Mouse (Mus musculus) hindbrain, embryonic 16.5 days (tissue): Measurements from ENCODE around the gene Mb. TPM values are rescaled to one million over a fixed set of nuclear protein-coding genes. Genes with fewer than 3 reads are reported as not detected.
A peak's percentile ranks its signal among the peaks of the same experiment; 100 is the strongest.
"Not testable (repeated sequence)": the region's sequence is repeated elsewhere in the genome, so short reads cannot be mapped to it uniquely, and the experiment has no call there.

Experiments used
- ATAC-seq: fragments of 200-750 bp; cut with Nextera tagmentation; 2 replicates; pipeline ENCODE4 v1.8.0; 2017; ENCODE audit warnings: moderate TSS enrichment, moderate library complexity
- H3K27ac ChIP-seq: fragments of 300-500 bp; sonication (generic); 2 replicates; pipeline ENCODE4 v1.5.1; 2014; ENCODE audit warnings: low read depth, mild to moderate bottlenecking, control low read depth, low read length, moderate library complexity
- H3K27me3 ChIP-seq: fragments of 300-500 bp; sonication (generic); replicated peaks from 2 replicates; pipeline ENCODE4 v1.6.1; 2014; ENCODE audit warnings: low read length; ENCODE audit not compliant: control insufficient read depth, insufficient read depth
- H3K36me3 ChIP-seq: fragments of 300-500 bp; sonication (generic); 2 replicates; pipeline ENCODE4 v1.6.1; 2014; ENCODE audit warnings: mild to moderate bottlenecking, low read length, moderate library complexity, mixed read lengths; ENCODE audit not compliant: control insufficient read depth, insufficient read depth
- H3K4me1 ChIP-seq: fragments of 300-500 bp; sonication (generic); 2 replicates; pipeline ENCODE4 v1.6.1; 2014; ENCODE audit warnings: low read depth, low read length; ENCODE audit not compliant: control insufficient read depth, insufficient read depth
- H3K4me2 ChIP-seq: fragments of 300-500 bp; sonication (generic); 2 replicates; pipeline ENCODE4 v1.6.1; 2014; ENCODE audit warnings: mild to moderate bottlenecking, low read length, control low read depth, moderate library complexity
- H3K4me3 ChIP-seq: fragments of 300-500 bp; sonication (generic); 2 replicates; pipeline ENCODE4 v1.5.1; 2014; ENCODE audit warnings: mild to moderate bottlenecking, low read length, control low read depth, moderate library complexity
- H3K9ac ChIP-seq: fragments of 300-500 bp; sonication (generic); 2 replicates; pipeline ENCODE4 v1.6.1; 2014; ENCODE audit warnings: low read depth, mild to moderate bottlenecking, control low read depth, low read length, moderate library complexity
- H3K9me3 ChIP-seq: fragments of 300-500 bp; sonication (generic); 2 replicates; pipeline ENCODE4 v1.6.1; 2014; ENCODE audit warnings: mild to moderate bottlenecking, low read length, moderate library complexity; ENCODE audit not compliant: control insufficient read depth
- WGBS: fragments of 180-500 bp; shearing (Covaris S2); extraction: QIAGEN DNeasy Blood & Tissue Kit; methylation state at CpG from one replicate; pipeline ENCODE4 v1.1.7; 2014; 5-methylcytosine and 5-hydroxymethylcytosine counted together
- polyA plus RNA-seq: library from polyadenylated mRNA; unstranded; fragments of >200 nt; fragmentation: Nextera tagmentation; extraction: Ambion mirVana; gene quantifications from 2 replicates; pipeline ENCODE4 v1.2.1, GENCODE M21; 2015

Gene Mb
- polyA plus RNA-seq, 1 experiment from 2014 or later, result 0.81 TPM

- no peak overlapping the region for H3K4me3 ChIP-seq
- WGBS, result 87% methylated on average over 11 of the region's 11 CpGs
- H3K4me1 ChIP-seq, result peaks cover 12% of the 10 kb centered on the region
- H3K4me2 ChIP-seq, result no peak overlapping the region
- H3K36me3 ChIP-seq, result no peaks in the 10 kb centered on the region
- H3K27me3 ChIP-seq, result no peaks in the 10 kb centered on the region
- no peak overlapping the region for H3K9ac ChIP-seq
- no peaks in the 10 kb centered on the region for H3K9me3 ChIP-seq
- 0 out of 2 replicates have a peak, but pooled peaks have one; percentile 5 for ATAC-seq
- H3K27ac ChIP-seq, result no peak overlapping the region
Observed at GRCm38 (mm10) chr15:77070745-77071268, 20.3 kb upstream of the Mb start.

- no peak for ATAC-seq
- H3K36me3 ChIP-seq, result no peaks in the 10 kb centered on the region
- H3K4me2 ChIP-seq, result no peak overlapping the region
- H3K27ac ChIP-seq, result no peak overlapping the region
- H3K9ac ChIP-seq, result no peak overlapping the region
- H3K27me3 ChIP-seq, result no peaks in the 10 kb centered on the region
- WGBS, result 88% methylated on average over 3 of the region's 3 CpGs
- peaks cover 12% of the 10 kb centered on the region for H3K4me1 ChIP-seq
- no peak overlapping the region for H3K4me3 ChIP-seq
- no peaks in the 10 kb centered on the region for H3K9me3 ChIP-seq
Observed at GRCm38 (mm10) chr15:77069019-77069418, 18.5 kb upstream of the Mb start.

- no peak for ATAC-seq
- Histone ChIP-seq H3K4me1 (peaks cover 12% of the 10 kb centered on the region), H3K4me2 (no peak overlapping the region), H3K27me3 (no peaks in the 10 kb centered on the region), H3K4me3 (no peak overlapping the region), H3K9ac (no peak overlapping the region), H3K36me3 (no peaks in the 10 kb centered on the region), H3K27ac (no peak overlapping the region), H3K9me3 (no peaks in the 10 kb centered on the region)
- WGBS, result 57% methylated on average over 3 of the region's 3 CpGs
Observed at GRCm38 (mm10) chr15:77068439-77068861, 18.0 kb upstream of the Mb start.

GRCm38 (mm10) chr15:77066233-77066632, 15.8 kb upstream of the Mb start:
- 90% methylated on average over 6 of the region's 6 CpGs for WGBS
- H3K9me3 ChIP-seq, result no peaks in the 10 kb centered on the region
- peaks cover 4% of the 10 kb centered on the region for H3K4me1 ChIP-seq
- no peaks in the 10 kb centered on the region for H3K36me3 ChIP-seq
- ATAC-seq, result no peak
- H3K9ac ChIP-seq, result no peak overlapping the region
- no peak overlapping the region for H3K4me2 ChIP-seq
- no peak overlapping the region for H3K27ac ChIP-seq
- H3K4me3 ChIP-seq, result no peak overlapping the region
- H3K27me3 ChIP-seq, result no peaks in the 10 kb centered on the region

- H3K4me3 ChIP-seq, result no peak overlapping the region
- no peak overlapping the region for H3K27ac ChIP-seq
- no peaks in the 10 kb centered on the region for H3K27me3 ChIP-seq
- WGBS, result 89% methylated on average over 6 of the region's 6 CpGs
- ATAC-seq, result no peak
- H3K4me2 ChIP-seq, result no peak overlapping the region
- no peaks in the 10 kb centered on the region for H3K36me3 ChIP-seq
- H3K9me3 ChIP-seq, result no peaks in the 10 kb centered on the region
- H3K9ac ChIP-seq, result no peak overlapping the region
- H3K4me1 ChIP-seq, result peaks cover 4% of the 10 kb centered on the region
Observed at GRCm38 (mm10) chr15:77065259-77065852, 14.9 kb upstream of the Mb start.

- Histone ChIP-seq H3K36me3 (no peaks in the 10 kb centered on the region), H3K27ac (no peak overlapping the region), H3K4me3 (no peak overlapping the region), H3K4me1 (no peaks in the 10 kb centered on the region), H3K27me3 (no peaks in the 10 kb centered on the region), H3K9ac (no peak overlapping the region), H3K4me2 (no peak overlapping the region), H3K9me3 (no peaks in the 10 kb centered on the region)
- no peak for ATAC-seq
Observed at GRCm38 (mm10) chr15:77062746-77063145, 12.3 kb upstream of the Mb start.

- H3K36me3 ChIP-seq, H3K9ac ChIP-seq, H3K9me3 ChIP-seq, H3K27me3 ChIP-seq, H3K4me3 ChIP-seq, H3K4me1 ChIP-seq, H3K4me2 ChIP-seq, ATAC-seq, H3K27ac ChIP-seq: not testable (repeated sequence)
- 93% methylated on average over 4 of the region's 4 CpGs for WGBS
Observed at GRCm38 (mm10) chr15:77059416-77059815, 8.9 kb upstream of the Mb start.

- no peaks in the 10 kb centered on the region for H3K36me3 ChIP-seq
Observed at GRCm38 (mm10) chr15:77058566-77058965, 8.1 kb upstream of the Mb start.

GRCm38 (mm10) chr15:77056791-77057051, 6.3 kb upstream of the Mb start:
- H3K4me3 ChIP-seq, result no peak overlapping the region
- H3K4me2 ChIP-seq, result no peak overlapping the region
- H3K27me3 ChIP-seq, result no peaks in the 10 kb centered on the region
- H3K9ac ChIP-seq, result no peak overlapping the region
- H3K9me3 ChIP-seq, result no peaks in the 10 kb centered on the region
- no peak overlapping the region for H3K27ac ChIP-seq
- H3K36me3 ChIP-seq, result no peaks in the 10 kb centered on the region
- H3K4me1 ChIP-seq, result no peaks in the 10 kb centered on the region; the same call in none of the 2 replicates
- WGBS, result 56% methylated on average over 3 of the region's 3 CpGs
- no peak for ATAC-seq

More at GRCm38 (mm10) chr15:77058566-77058965, 8.1 kb upstream of the Mb start:
- H3K4me3 ChIP-seq, result no peak overlapping the region
- H3K27ac ChIP-seq, result no peak overlapping the region
- no peaks in the 10 kb centered on the region for H3K9me3 ChIP-seq
- no peaks in the 10 kb centered on the region; the same call in none of the 2 replicates for H3K4me1 ChIP-seq
- H3K27me3 ChIP-seq, result no peaks in the 10 kb centered on the region
- H3K4me2 ChIP-seq, result no peak overlapping the region
- no peak overlapping the region for H3K9ac ChIP-seq
- no peak for ATAC-seq
